Mouse (Mus musculus): ENCODE data around the gene Crtc3. TPM values are rescaled to one million over a fixed set of nuclear protein-coding genes. Genes with fewer than 3 reads are reported as not detected.

Gene Crtc3
- total RNA-seq, 1 experiment from 2014 or later: 22.5 TPM

DNA sequence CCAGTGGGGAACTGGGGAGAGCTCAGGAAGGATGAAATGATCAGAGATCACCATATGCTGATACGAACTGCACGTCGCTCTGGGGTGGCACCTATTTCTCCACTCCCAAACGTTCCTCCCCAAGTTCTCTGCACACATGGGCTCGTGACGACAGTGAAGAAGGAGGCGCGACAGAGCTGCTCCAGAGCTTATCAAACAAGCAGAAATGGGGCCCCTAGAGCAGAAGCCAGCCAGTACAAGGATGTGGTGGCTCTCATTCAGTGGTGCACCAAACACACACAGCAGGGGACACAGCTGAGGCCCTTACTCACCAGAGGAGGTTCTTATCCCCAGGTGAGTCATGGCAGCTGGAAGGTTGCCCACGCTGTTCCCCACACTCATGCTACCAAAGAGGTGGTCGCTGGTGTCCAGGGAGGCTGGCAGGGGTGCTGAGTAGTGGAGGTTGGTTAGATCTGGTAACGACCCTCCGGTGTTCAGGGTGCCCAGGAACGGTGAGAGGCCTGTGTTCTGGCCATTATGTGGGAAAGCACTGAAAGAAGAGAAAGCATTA, 90.2 kb downstream of the Crtc3 start:
- no peak for DNase-seq

DNA sequence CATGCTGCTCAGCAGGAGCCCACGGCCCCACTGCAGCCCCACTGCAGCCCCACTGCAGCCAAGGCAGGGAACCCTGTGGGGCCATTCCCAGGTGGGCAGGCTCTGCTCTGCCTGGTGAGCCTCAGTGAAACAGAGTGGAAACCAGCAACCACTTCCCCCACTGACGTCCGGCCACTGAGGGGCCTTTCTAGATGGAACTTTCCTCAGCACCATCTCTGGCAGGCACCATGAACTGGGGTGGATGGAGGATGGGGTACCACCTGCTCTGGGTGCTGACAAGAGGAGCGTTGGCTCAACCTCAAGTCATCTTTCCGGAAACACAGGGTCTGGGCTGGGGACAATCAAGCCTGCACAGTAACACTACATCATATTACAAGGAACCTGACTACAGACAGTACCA, 90.8 kb downstream of the Crtc3 start:
- no peak for DNase-seq

GRCm38 (mm10) chr7:80589054-80589746, 99.5 kb downstream of the Crtc3 start:
- no peak for DNase-seq

DNA sequence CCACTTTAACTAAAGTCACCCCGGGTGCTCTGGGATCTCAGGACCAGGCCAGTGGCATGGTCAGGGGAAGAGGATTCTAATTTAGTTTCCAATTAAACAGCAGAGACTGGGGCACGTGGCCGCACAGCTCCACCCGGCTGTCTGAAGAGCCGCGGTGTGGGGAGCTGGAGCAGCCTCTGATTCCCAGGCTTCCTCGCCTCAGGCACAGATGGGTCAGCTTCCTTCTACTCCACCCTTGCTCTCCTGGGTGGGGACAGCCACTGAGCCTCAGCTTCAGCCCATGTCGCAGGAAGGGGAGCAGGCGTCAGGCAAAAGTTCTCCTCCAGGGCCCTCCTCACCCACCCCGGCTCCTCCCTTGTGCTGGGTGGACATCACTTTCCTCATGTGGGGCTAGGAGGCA, 101.0 kb downstream of the Crtc3 start:
- DNase-seq: peak; percentile 37

DNA sequence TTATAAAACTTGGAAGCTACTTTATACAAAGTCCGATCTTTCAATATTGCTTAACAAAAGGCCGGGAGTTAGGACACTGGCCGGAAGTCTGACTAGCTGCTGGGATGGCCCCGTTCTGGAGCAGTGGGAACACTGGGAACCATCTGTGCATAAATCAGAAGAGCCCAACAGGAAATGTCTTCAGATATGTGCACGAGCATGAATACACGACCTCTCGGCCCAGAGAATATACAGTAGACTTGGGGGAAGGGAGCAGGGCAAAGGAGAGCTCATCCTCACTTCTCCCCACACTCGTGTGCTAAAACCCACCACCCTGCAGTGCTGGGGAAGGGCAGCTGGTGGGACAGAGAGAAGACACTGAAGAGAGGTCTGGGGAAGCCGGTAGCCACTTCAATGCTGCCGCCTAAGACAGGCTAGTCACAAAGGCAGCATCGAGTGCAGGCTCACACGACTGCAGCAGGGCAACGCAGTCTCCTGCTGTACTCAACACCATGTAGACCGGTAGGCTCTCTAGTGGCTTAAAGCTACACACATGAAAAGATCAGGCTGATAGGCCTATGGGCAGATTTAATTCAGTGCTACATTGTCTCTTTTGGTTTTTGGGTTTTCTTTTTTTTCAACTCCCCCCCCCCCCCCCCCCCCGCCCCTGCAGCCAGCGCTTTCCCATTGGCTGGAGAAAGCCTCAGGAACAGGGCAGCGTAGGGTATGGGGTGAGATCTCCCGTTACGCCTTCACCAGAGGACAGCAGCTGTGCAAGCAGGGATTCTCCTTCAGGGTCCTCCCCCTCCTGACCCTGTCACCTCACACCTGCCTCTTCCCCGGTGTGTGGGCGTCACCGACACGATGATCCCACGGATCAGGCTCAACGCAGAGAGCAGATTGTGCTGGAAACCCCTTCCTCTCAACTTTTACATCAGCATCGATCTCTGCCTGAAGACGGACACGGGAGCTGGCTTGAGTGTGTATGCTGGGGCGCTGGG, 101.7 kb downstream of the Crtc3 start:
- DNase-seq: peak; percentile 57

DNA sequence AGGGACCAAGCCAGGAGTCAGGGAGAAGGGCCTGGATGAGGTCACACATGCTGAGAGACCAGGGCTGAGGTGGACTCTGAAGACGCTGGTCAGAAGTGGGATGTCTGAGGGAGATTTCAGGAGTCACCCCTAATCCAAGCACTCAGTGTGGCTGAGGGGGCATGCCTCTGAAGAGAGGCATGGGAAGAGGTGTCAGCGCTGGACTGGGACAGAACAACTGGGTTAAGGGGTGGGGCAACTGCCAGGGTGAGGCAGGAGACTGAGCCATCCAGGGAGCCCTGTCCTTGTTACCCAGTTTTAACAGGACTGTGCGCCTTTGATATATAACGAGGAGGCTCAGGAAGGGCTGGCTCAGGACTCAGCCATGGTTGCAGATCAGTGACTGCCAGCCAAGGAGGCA, 102.5 kb downstream of the Crtc3 start:
- DNase-seq: peak; percentile 66

- DNase-seq: no peak
These were observed 103.3 kb downstream of the Crtc3 start for GRCm38 (mm10) chr7:80585380-80585779.

DNA sequence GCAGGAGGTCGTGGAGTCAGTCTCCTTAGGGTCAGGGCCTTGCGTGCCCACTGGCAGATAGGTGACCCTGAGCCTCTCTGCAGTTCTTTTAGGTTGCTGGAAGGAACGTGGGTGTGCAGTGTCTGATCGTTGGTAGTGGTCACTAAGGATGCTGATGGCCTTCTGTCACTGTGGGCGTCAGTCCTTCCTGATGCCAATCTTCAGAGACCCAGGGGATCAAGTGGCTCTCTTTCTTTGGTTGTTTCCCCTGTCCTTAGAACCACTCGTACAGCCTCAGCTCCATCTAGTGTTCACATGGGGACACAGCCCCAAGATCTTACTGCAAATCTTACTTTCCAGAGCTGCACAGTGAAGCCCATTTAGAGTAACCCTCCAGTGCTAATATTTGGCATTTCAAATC, 104.7 kb downstream of the Crtc3 start:
- peak; percentile 57 for DNase-seq

DNA sequence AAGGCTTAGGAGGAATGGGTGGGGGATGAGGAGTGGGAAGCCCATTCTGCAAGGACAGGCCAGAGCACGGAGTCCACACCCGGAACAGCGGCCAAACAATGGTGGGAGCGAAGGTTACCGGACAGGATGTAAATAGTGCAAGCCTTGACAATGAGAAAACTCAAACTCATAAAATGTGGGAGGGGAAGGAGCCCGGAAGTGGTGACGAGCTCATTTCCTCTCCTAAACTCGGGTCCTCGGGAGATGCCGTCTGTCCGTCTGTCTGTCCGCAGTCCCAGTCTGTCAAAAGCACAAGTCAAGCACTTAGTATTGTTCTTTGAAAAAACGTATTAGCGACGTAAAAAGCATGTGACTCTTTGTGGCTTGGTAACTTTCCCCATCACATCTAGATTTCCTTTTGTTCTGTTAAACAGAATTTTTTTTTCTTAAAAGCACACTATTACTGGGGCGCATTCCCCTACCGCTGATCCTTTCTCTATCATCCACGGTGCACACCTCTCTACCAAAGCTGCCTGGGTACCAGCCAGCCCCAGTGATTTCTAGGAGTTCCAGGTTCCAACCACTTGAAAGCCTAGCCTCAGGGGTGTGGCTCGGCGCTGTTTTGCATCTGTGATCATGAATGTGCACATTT, 105.7 kb downstream of the Crtc3 start:
- peak; percentile 57 for DNase-seq

- DNase-seq: peak; percentile 73
These were observed 108.3 kb downstream of the Crtc3 start for GRCm38 (mm10) chr7:80580368-80580767.

DNA sequence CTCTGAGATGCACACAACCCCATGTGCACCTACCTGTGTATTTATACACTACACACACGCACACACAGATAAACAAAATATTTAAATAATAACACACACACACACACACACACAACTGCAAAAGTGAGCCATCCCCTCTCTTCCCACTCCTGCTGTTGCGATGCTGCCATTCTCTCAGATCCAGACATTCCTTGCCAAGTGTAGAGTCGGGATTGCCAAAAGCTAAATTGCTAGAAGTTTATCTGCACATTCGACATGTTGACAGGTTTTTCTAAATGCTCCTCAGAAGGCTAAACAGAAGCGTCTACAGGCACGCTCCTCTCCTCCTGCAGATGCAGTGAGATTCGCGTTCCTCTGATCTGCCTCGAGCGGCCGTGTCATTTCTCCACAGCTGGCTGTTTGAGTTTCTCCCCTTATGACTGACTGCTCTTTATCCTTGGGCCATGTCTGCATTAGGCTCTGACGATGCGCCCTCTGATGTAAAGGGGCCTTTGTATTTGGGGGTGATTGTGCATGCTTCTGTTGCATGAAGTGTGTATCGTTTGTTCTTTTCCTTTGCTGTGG, 111.2 kb downstream of the Crtc3 start:
- no peak for DNase-seq

DNA sequence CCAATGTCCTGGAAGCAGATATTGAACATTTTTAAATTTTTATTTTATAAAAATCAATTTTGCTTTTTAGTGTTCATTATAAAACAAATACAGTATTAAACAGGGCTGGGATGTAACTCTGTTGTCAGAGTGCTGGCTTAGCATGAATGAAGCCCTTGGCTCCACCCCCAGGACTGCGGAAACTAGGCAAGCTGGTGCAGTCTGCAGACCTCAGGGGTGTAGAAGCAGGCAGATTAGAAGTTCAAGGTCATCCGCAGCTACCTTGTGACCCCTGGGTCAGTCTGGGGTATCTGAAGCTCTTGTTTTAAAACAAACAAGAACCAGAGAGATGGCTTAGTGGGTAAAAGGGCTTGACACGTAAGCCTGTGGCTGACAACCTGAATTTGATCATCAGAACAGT, 112.1 kb downstream of the Crtc3 start:
- DNase-seq: no peak

GRCm38 (mm10) chr7:80575750-80576149, 112.9 kb downstream of the Crtc3 start:
- no peak for DNase-seq

DNA sequence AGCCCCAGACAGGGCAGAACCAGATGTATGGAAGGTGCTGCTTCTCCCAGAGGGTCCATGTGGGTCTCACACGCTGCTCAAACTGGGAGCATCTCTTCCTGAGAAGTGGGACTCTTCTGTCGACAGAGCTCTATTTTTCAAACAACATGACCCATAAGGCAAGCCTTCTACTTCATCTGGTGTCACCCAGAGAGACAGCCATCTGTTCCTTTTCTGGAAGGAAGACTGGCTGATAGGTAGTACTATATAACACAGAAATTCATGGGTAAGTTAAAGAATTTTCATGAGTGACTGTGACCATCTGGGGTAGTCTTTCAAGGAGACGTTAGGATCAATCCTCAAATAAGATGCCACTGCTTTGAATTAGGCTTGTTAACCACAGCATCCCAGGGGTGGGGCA, 115.6 kb downstream of the Crtc3 start:
- DNase-seq: no peak

DNA sequence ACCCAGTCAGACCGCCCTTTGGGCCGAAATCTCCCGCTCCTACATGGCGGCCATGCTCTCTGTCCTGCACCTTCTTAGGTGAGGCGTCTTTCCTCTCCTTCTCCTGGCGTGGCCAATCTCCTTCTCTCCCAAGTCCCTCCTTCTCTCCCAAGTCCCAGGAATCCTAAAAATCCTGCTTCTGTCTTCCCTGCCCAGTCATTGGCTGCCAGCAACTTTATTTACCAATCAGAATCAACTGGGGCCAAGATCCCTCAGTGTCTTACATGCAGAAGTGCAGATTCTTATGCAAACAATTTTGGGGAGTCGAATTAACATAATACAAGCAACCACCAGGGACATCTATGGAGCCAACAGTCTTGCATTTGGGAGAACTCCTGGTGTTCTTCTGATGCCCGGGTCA, 120.7 kb downstream of the Crtc3 start:
- no peak for DNase-seq

GRCm38 (mm10) chr7:80561931-80562330, 126.7 kb downstream of the Crtc3 start:
- peak; percentile 46 for DNase-seq

DNA sequence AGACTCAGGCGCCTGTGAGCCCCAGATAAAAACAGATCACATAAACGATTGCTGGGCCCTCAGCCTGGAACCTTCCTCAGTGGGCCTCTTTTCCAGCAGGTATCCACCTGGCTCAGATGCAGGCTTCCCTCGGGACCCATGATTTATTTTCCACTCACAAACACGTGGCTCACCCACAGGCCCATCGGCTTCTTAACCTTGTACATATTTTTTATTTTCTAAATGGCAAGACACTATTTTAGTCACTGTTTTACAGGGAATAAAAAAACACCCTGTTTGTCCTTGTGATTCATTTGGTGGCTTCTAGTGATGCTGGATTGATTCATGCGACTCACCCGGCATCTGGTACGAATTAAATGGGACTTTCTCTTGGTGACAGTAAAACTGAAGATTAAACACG, 127.4 kb downstream of the Crtc3 start:
- DNase-seq: no peak

DNA sequence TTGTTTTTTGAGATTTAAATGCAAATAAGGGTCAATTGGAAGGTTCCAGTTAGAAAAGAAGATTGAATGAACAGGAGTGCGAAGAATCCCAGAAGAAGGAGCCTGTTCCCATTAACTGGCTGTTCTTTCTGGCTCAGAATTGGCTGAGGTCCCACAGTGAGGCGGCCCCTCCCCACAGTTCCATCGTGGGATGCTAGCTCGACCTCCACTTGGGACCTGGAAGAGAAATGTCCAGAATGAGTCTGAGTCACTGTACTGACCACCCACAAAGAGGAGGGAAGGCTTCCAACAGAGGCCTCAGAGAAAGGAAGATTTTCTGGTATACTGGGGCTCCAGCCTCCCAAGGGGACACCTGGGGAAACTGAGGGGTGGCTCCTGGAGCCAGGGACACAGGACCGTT, 130.1 kb downstream of the Crtc3 start:
- no peak for DNase-seq

DNA sequence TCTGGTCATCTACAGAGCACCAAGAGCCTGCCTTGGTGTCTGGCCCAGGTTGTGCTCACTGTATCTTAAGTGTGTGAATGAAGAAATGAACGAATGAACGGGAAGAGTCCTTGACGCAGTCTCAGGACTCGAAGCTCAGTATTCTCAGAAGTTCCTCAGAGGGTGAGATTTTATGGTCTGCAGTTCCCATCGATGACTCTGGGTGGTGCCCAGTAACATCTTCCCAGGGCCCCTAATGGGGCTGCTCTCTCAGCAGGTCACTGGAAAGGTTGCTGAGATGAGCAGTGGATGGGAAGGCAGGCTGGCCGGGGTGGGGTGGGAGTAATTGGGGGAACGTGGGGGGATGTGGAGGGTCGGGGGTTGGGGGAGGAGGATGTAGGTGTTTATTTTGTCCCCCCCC, 130.6 kb downstream of the Crtc3 start:
- DNase-seq: peak; percentile 17

DNA sequence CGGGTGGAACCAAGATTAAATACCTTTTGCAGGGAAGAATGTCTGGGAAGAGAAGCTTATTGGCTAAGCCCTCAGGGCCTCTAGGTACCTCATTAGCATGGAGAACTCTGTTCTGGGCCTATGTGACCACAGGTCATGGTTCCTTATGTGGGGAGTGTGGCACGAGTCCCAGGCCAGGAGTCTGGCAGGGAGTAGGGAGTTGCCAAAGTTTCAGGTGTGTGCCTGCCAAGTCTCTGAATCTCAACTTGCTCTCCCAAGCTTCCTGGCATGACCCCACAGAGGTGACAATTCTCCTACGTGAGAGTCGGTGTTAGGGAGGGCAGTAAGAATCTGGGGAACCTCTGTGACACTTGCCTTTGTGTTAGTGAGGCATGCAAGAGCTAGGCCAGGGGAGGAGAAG, 131.5 kb downstream of the Crtc3 start:
- DNase-seq: peak; percentile 48

DNA sequence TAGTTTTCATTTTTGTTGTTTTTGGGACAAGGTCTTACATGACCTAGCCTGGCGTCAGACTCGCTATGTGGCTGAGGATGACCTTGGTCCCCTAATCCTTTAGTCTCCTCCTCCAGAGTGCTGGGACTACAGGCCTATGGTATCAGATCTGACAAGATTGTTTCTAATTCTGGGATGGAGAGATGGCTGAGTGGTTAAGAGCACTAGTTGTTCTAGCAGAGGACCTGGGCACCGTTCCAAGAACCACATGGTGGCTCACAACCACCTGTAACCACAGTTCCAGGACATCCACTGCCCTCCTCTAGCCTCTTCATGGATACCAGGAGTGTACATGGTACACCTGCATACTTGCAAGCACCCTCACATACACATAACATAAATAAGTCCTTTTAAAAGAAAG, 132.5 kb downstream of the Crtc3 start:
- DNase-seq: peak; percentile 43

- DNase-seq: no peak
These were observed 133.5 kb downstream of the Crtc3 start for GRCm38 (mm10) chr7:80555146-80555545.
